Mouse (Mus musculus): ENCODE measurements around the gene Rnf167. TPM values are rescaled to one million over a fixed set of nuclear protein-coding genes. Genes with fewer than 3 reads are reported as not detected.
A peak's percentile ranks its signal among the peaks of the same experiment; 100 is the strongest.

Rnf167 gene
- polyA plus RNA-seq, 1 experiment from 2014 or later: 114 TPM

DNA sequence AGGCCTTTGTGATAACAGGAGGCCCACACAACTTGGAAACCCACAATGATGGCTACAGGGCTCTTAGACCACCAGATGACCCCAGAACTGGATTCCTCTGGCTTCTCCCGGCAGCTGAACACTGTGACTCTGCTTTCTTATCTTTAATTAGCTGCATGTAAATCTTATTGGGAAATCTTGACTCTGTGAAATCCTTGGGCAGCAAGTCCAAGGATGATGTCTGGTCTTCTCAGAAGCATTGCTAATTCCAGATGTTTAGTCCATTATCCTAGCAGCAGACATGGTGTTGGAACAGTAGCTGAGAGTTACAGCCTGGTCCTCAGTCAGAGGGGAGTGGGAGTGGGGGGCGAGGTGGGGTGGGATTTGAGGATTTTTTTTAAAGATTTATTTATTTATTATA lies 18.6 kb upstream of the Rnf167 start:
- ATAC-seq (replicated peaks; ENCODE audit: low FRiP score): no peak
- WGBS: 46% methylated on average over 2 of the region's 2 CpGs

DNA sequence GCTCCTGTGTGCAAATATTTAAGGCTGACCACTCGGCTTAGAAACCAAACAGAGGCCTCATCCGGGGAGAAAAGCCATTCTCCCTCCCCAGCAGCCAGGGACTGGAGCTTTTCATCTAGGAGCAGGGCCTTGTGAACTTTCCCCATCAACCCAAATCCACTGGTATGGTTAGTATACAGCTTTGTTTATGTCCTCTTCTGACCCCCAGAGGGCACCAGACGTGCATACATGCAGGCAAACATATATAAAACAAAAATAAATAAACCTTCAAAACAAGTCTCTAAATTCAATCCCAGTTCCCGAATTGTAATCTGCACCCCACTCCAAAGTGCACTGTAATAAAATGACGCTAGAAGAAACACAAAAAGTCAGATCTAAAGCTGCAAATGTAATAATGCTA lies 17.5 kb upstream of the Rnf167 start:
- Histone ChIP-seq H3K9ac (ENCODE audit: low read depth, low read length) (no peak overlapping the region), H3K4me3 (ENCODE audit: low read depth, low read length) (no peak overlapping the region), H3K9me3 (ENCODE audit: control insufficient read depth, low read length) (no peaks in the 10 kb centered on the region), H3K4me1 (replicated peaks; ENCODE audit: control insufficient read depth, insufficient read depth, low read length) (no peaks in the 10 kb centered on the region; the same call in 1 of the 2 replicates), H3K27me3 (replicated peaks; ENCODE audit: control insufficient read depth, insufficient read depth, low read length) (no peaks in the 10 kb centered on the region), H3K4me2 (no peak overlapping the region), H3K36me3 (ENCODE audit: control insufficient read depth, insufficient read depth, low read length) (no peaks in the 10 kb centered on the region), H3K27ac (ENCODE audit: low read depth, low read length) (no peak overlapping the region)
- ATAC-seq (replicated peaks; ENCODE audit: low FRiP score) (no peak), DNase-seq (ENCODE audit: low spot score) (no peak)
- 38% methylated on average over 5 of the region's 5 CpGs for WGBS

More for the DNA sequence above, 18.6 kb upstream of the Rnf167 start:
- no peaks in the 10 kb centered on the region; the same call in 1 of the 2 replicates for H3K4me1 ChIP-seq (replicated peaks; ENCODE audit: control insufficient read depth, insufficient read depth, low read length)
- H3K4me3 ChIP-seq (ENCODE audit: low read depth, low read length): no peak overlapping the region
- H3K27me3 ChIP-seq (replicated peaks; ENCODE audit: control insufficient read depth, insufficient read depth, low read length): no peaks in the 10 kb centered on the region
- no peak overlapping the region for H3K27ac ChIP-seq (ENCODE audit: low read depth, low read length)
- DNase-seq (ENCODE audit: low spot score): no peak
- no peak overlapping the region for H3K9ac ChIP-seq (ENCODE audit: low read depth, low read length)
- H3K9me3 ChIP-seq (ENCODE audit: control insufficient read depth, low read length): no peaks in the 10 kb centered on the region
- no peak overlapping the region for H3K4me2 ChIP-seq
- no peaks in the 10 kb centered on the region for H3K36me3 ChIP-seq (ENCODE audit: control insufficient read depth, insufficient read depth, low read length)

- ATAC-seq (replicated peaks; ENCODE audit: low FRiP score) (no peak), DNase-seq (ENCODE audit: low spot score) (no peak)
- no peaks in the 10 kb centered on the region for H3K27me3 ChIP-seq (replicated peaks; ENCODE audit: control insufficient read depth, insufficient read depth, low read length)
- H3K9me3 ChIP-seq (ENCODE audit: control insufficient read depth, low read length): no peaks in the 10 kb centered on the region
- H3K27ac ChIP-seq (ENCODE audit: low read depth, low read length): no peak overlapping the region
- 48% methylated on average over 7 of the region's 7 CpGs for WGBS
- H3K4me3 ChIP-seq (ENCODE audit: low read depth, low read length): no peak overlapping the region
- H3K4me2 ChIP-seq: no peak overlapping the region
- no peaks in the 10 kb centered on the region for H3K36me3 ChIP-seq (ENCODE audit: control insufficient read depth, insufficient read depth, low read length)
- H3K4me1 ChIP-seq (replicated peaks; ENCODE audit: control insufficient read depth, insufficient read depth, low read length): no peaks in the 10 kb centered on the region; the same call in 1 of the 2 replicates
- H3K9ac ChIP-seq (ENCODE audit: low read depth, low read length): no peak overlapping the region
Measured at GRCm38 (mm10) chr11:70630129-70630528, 16.9 kb upstream of the Rnf167 start.

- H3K4me1 ChIP-seq (replicated peaks; ENCODE audit: control insufficient read depth, insufficient read depth, low read length): peaks cover 33% of the 10 kb centered on the region
- DNase-seq (ENCODE audit: low spot score) (no peak), ATAC-seq (replicated peaks; ENCODE audit: low FRiP score) (no peak)
Measured at GRCm38 (mm10) chr11:70635601-70636000, 11.4 kb upstream of the Rnf167 start.

DNA sequence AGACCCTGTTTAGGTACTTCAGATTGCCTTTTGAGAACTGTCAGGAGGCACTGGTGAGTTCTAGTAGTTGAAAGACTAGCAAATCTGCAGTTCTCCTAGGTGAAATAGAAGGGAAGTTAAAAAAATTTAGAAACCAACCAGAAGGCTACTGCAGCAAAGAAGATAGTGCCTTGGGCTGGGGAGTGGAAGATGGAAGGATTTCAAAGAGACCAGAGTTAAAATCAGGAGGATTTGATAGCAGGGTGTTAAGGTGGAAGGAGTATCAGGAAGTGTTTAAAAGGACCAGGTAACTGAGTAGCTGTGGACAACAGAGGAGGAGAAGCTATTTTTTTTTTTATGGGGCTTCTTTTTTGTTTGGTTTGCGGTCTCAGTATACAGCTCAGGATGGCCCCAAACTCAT lies 9.3 kb upstream of the Rnf167 start:
- Histone ChIP-seq H3K4me3 (ENCODE audit: low read depth, low read length) (no peak overlapping the region), H3K36me3 (ENCODE audit: control insufficient read depth, insufficient read depth, low read length) (0 out of 2 replicates have a peak, but pooled peaks cover under 1% of the 10 kb centered on the region), H3K27me3 (replicated peaks; ENCODE audit: control insufficient read depth, insufficient read depth, low read length) (no peaks in the 10 kb centered on the region), H3K27ac (ENCODE audit: low read depth, low read length) (peak overlapping the region; percentile 82), H3K9me3 (ENCODE audit: control insufficient read depth, low read length) (no peaks in the 10 kb centered on the region), H3K9ac (ENCODE audit: low read depth, low read length) (no peak overlapping the region), H3K4me2 (peak overlapping the region; percentile 52), H3K4me1 (replicated peaks; ENCODE audit: control insufficient read depth, insufficient read depth, low read length) (peaks cover 34% of the 10 kb centered on the region)
- ATAC-seq (replicated peaks; ENCODE audit: low FRiP score) (no peak), DNase-seq (ENCODE audit: low spot score) (no peak)
- WGBS: 82% methylated on average over 1 of the region's 1 CpGs

More at GRCm38 (mm10) chr11:70635601-70636000, 11.4 kb upstream of the Rnf167 start:
- H3K27me3 ChIP-seq (replicated peaks; ENCODE audit: control insufficient read depth, insufficient read depth, low read length): no peaks in the 10 kb centered on the region
- H3K27ac ChIP-seq (ENCODE audit: low read depth, low read length): no peak overlapping the region
- H3K36me3 ChIP-seq (ENCODE audit: control insufficient read depth, insufficient read depth, low read length): no peaks in the 10 kb centered on the region
- H3K4me2 ChIP-seq: no peak overlapping the region
- H3K9ac ChIP-seq (ENCODE audit: low read depth, low read length): no peak overlapping the region
- no peak overlapping the region for H3K4me3 ChIP-seq (ENCODE audit: low read depth, low read length)
- 84% methylated on average over 4 of the region's 4 CpGs for WGBS
- no peaks in the 10 kb centered on the region for H3K9me3 ChIP-seq (ENCODE audit: control insufficient read depth, low read length)

- peaks cover 4% of the 10 kb centered on the region; the same call in 1 of the 2 replicates for H3K36me3 ChIP-seq (ENCODE audit: control insufficient read depth, insufficient read depth, low read length)
- H3K27ac ChIP-seq (ENCODE audit: low read depth, low read length): peak overlapping the region; percentile 82
- peak overlapping the region; percentile 52 for H3K4me2 ChIP-seq
- H3K9ac ChIP-seq (ENCODE audit: low read depth, low read length): peak overlapping the region; percentile 47
- DNase-seq (ENCODE audit: low spot score) (no peak), ATAC-seq (replicated peaks; ENCODE audit: low FRiP score) (no peak)
- H3K27me3 ChIP-seq (replicated peaks; ENCODE audit: control insufficient read depth, insufficient read depth, low read length): no peaks in the 10 kb centered on the region
- H3K9me3 ChIP-seq (ENCODE audit: control insufficient read depth, low read length): no peaks in the 10 kb centered on the region
- H3K4me3 ChIP-seq (ENCODE audit: low read depth, low read length): peak overlapping the region; percentile 23; the same call in 1 of the 2 replicates
- H3K4me1 ChIP-seq (replicated peaks; ENCODE audit: control insufficient read depth, insufficient read depth, low read length): peaks cover 34% of the 10 kb centered on the region
- 57% methylated on average over 1 of the region's 1 CpGs for WGBS
Measured at GRCm38 (mm10) chr11:70638293-70638692, 8.7 kb upstream of the Rnf167 start.

DNA sequence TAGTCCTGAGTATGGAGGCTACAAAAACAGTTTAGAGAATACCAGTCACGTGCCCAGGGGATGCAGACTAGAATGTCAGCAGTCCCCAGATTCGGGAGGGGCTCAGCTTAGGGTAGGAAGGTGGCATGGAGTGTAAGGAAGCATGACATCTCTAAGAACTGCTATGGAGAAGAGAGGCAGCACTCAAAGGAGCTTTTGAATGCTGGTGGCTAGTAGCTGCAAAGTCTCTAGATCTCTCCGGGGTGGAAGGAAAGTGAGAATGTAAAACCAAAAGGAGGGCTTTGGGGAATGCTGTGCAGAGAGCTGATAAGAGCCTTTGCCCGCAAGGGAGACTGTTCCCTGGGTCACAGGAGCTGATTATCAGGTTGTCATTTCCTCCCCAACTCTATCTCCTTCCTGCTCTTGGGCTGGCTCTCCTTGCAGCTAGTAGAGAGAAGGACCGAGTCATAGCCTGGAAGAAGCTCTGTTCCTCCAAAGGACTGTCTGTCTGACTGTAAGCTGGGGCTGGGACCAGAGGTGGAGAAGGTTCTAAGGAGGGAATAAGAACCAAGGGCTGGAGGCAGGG lies 8.2 kb upstream of the Rnf167 start, which contains the start of gene Gp1ba:
TSS of gene Gp1ba (plus strand) at position 409 of the 565 bp plus-strand sequence.
- Histone ChIP-seq H3K36me3 (ENCODE audit: control insufficient read depth, insufficient read depth, low read length) (peaks cover 4% of the 10 kb centered on the region), H3K4me2 (peak within 1 kb of the TSS; percentile 52), H3K9ac (ENCODE audit: low read depth, low read length) (peak within 1 kb of the TSS; percentile 47), H3K27ac (ENCODE audit: low read depth, low read length) (peak within 1 kb of the TSS; percentile 82), H3K4me3 (ENCODE audit: low read depth, low read length) (peak within 1 kb of the TSS; percentile 23), H3K27me3 (replicated peaks; ENCODE audit: control insufficient read depth, insufficient read depth, low read length) (no peaks in the 10 kb centered on the region), H3K9me3 (ENCODE audit: control insufficient read depth, low read length) (no peaks in the 10 kb centered on the region), H3K4me1 (replicated peaks; ENCODE audit: control insufficient read depth, insufficient read depth, low read length) (peaks cover 34% of the 10 kb centered on the region)
- ATAC-seq (replicated peaks; ENCODE audit: low FRiP score) (peak; percentile 92), DNase-seq (ENCODE audit: low spot score) (peak; percentile 46)
- 7% methylated on average over 5 of the region's 5 CpGs for WGBS

GRCm38 (mm10) chr11:70639976-70640375 lies 7.1 kb upstream of the Rnf167 start:
- 0 out of 2 replicates have a peak overlapping the region, but pooled peaks have one; percentile 11 for H3K9ac ChIP-seq (ENCODE audit: low read depth, low read length)

GRCm38 (mm10) chr11:70641241-70641640 lies 5.8 kb upstream of the Rnf167 start:
- 76% methylated on average over 7 of the region's 7 CpGs for WGBS
- no peak overlapping the region; the same call in 1 of the 2 replicates for H3K27ac ChIP-seq (ENCODE audit: low read depth, low read length)
- H3K4me3 ChIP-seq (ENCODE audit: low read depth, low read length): peak overlapping the region; percentile 25; the same call in 1 of the 2 replicates
- no peaks in the 10 kb centered on the region for H3K9me3 ChIP-seq (ENCODE audit: control insufficient read depth, low read length)
- H3K4me1 ChIP-seq (replicated peaks; ENCODE audit: control insufficient read depth, insufficient read depth, low read length): peaks cover 43% of the 10 kb centered on the region
- no peak overlapping the region; the same call in 1 of the 2 replicates for H3K4me2 ChIP-seq
- H3K36me3 ChIP-seq (ENCODE audit: control insufficient read depth, insufficient read depth, low read length): peaks cover 17% of the 10 kb centered on the region
- no peak for ATAC-seq (replicated peaks; ENCODE audit: low FRiP score)
- no peaks in the 10 kb centered on the region for H3K27me3 ChIP-seq (replicated peaks; ENCODE audit: control insufficient read depth, insufficient read depth, low read length)
- H3K9ac ChIP-seq (ENCODE audit: low read depth, low read length): peak overlapping the region; percentile 45; the same call in 1 of the 2 replicates
- no peak for DNase-seq (ENCODE audit: low spot score)

More at GRCm38 (mm10) chr11:70639976-70640375, 7.1 kb upstream of the Rnf167 start:
- peaks cover 13% of the 10 kb centered on the region for H3K36me3 ChIP-seq (ENCODE audit: control insufficient read depth, insufficient read depth, low read length)
- peak overlapping the region; percentile 52 for H3K4me2 ChIP-seq
- H3K27ac ChIP-seq (ENCODE audit: low read depth, low read length): 0 out of 2 replicates have a peak overlapping the region, but pooled peaks have one; percentile 82
- H3K9me3 ChIP-seq (ENCODE audit: control insufficient read depth, low read length): no peaks in the 10 kb centered on the region
- DNase-seq (ENCODE audit: low spot score) (no peak), ATAC-seq (replicated peaks; ENCODE audit: low FRiP score) (no peak)
- no peaks in the 10 kb centered on the region for H3K27me3 ChIP-seq (replicated peaks; ENCODE audit: control insufficient read depth, insufficient read depth, low read length)
- H3K4me1 ChIP-seq (replicated peaks; ENCODE audit: control insufficient read depth, insufficient read depth, low read length): peaks cover 34% of the 10 kb centered on the region
- H3K4me3 ChIP-seq (ENCODE audit: low read depth, low read length): peak overlapping the region; percentile 23
- WGBS: 79% methylated on average over 8 of the region's 8 CpGs

All from liver, embryonic 11.5 days (tissue).